Mouse (Mus musculus) cerebellum, adult 2 months (tissue): ENCODE measurements around the gene 9930021J03Rik. TPM values are rescaled to one million over a fixed set of nuclear protein-coding genes. Genes with fewer than 3 reads are reported as not detected.

Experiments used
- DNase-seq, 2 experiments: peaks; one replicate each; pipeline ENCODE4 v3.0.0; 2021
- H3K27ac ChIP-seq: fragments of 200-500 bp; 2 replicates; pipeline ENCODE4 v1.5.1; 2012; ENCODE audit warnings: low read length, control low read depth, inconsistent platforms; ENCODE audit not compliant: insufficient read depth
- H3K27me3 ChIP-seq: fragments of 200-500 bp; 2 replicates; pipeline ENCODE4 v1.6.1; 2012; ENCODE audit warnings: inconsistent platforms, mild to moderate bottlenecking, low read length, moderate library complexity; ENCODE audit not compliant: control insufficient read depth, insufficient read depth
- H3K4me1 ChIP-seq: fragments of 200-500 bp; 2 replicates; pipeline ENCODE4 v1.6.1; 2011; ENCODE audit warnings: low read length; ENCODE audit not compliant: control insufficient read depth, insufficient read depth
- H3K4me3 ChIP-seq: fragments of 200-500 bp; replicated peaks from 2 replicates; pipeline ENCODE3; 2011; ENCODE audit warnings: mild to moderate bottlenecking, low read depth, low read length, control low read depth; ENCODE audit not compliant: insufficient read depth
- CTCF ChIP-seq: fragments of 200-500 bp; IDR thresholded peaks from 2 replicates; pipeline ENCODE4 v1.5.1; 2011; ENCODE audit warnings: low read depth, mild to moderate bottlenecking, control low read depth, low read length, moderate library complexity, borderline replicate concordance; ENCODE audit not compliant: insufficient read depth
- POLR2A ChIP-seq: fragments of 200-500 bp; IDR thresholded peaks from 2 replicates; pipeline ENCODE4 v1.6.1; 2011; ENCODE audit warnings: low read length, control low read depth, borderline replicate concordance; ENCODE audit not compliant: insufficient read depth
- WGBS: fragments of 180-500 bp; shearing (Covaris S2); methylation state at CpG from one replicate; pipeline ENCODE4 v1.1.7; 2018; 5-methylcytosine and 5-hydroxymethylcytosine counted together
- polyA plus RNA-seq: library from polyadenylated mRNA; depleted of rRNA; stranded (reverse); fragments of >200 nt; gene quantifications from 2 replicates; pipeline ENCODE4 v1.2.3, GENCODE M21; 2012; rRNA removed

Gene 9930021J03Rik
- polyA plus RNA-seq, 1 experiment = 25.6 TPM

- no peak for DNase-seq
- Histone ChIP-seq H3K27me3 (no peaks in the 10 kb centered on the region), H3K4me3 (no peak overlapping the region), H3K4me1 (no peaks in the 10 kb centered on the region), H3K27ac (no peak overlapping the region)
- no peak for TF ChIP-seq CTCF
- TF ChIP-seq POLR2A = no peak
- 89% methylated on average over 5 of the region's 5 CpGs for WGBS
Measured at GRCm38 (mm10) chr19:29666965-29667594, 138.7 kb downstream of the 9930021J03Rik start.

GRCm38 (mm10) chr19:29666164-29666563, 139.6 kb downstream of the 9930021J03Rik start:
- no peak for DNase-seq
- no peaks in the 10 kb centered on the region for H3K4me1 ChIP-seq
- WGBS = 85% methylated on average over 4 of the region's 4 CpGs
- no peak overlapping the region for H3K4me3 ChIP-seq
- no peak overlapping the region for H3K27ac ChIP-seq
- no peak for TF ChIP-seq CTCF
- TF ChIP-seq POLR2A = no peak
- no peaks in the 10 kb centered on the region for H3K27me3 ChIP-seq

- no peak for DNase-seq
- Histone ChIP-seq H3K27ac (no peak overlapping the region), H3K4me1 (no peaks in the 10 kb centered on the region), H3K4me3 (no peak overlapping the region), H3K27me3 (no peaks in the 10 kb centered on the region)
- 76% methylated on average over 5 of the region's 5 CpGs for WGBS
- TF ChIP-seq POLR2A (no peak), CTCF (no peak)
Measured at GRCm38 (mm10) chr19:29664934-29665333, 140.9 kb downstream of the 9930021J03Rik start.

Other genes starting within 250 kb of the 9930021J03Rik start
- 44.9 and 45.6 TPM in 2 replicates for gene Ermp1, start 157.6 kb downstream of the 9930021J03Rik start, polyA plus RNA-seq
- gene Mlana, start 108.2 kb downstream of the 9930021J03Rik start, polyA plus RNA-seq = not detected in 2 replicates
- gene Ranbp6, start 7.0 kb upstream of the 9930021J03Rik start, polyA plus RNA-seq = 22.1 and 22.3 TPM in 2 replicates
- 38.5 and 58.0 TPM in 2 replicates for gene Il33, start 119.1 kb upstream of the 9930021J03Rik start, polyA plus RNA-seq
- gene Trpd52l3, start 197.8 kb upstream of the 9930021J03Rik start, polyA plus RNA-seq = not detected in 2 replicates
- gene Uhrf2, start 224.5 kb upstream of the 9930021J03Rik start, polyA plus RNA-seq = 61.8 and 62.1 TPM in 2 replicates